Mouse (Mus musculus): ENCODE measurements around the gene Zbtb8b. TPM values are rescaled to one million over a fixed set of nuclear protein-coding genes. Genes with fewer than 3 reads are reported as not detected.
A peak's percentile ranks its signal among the peaks of the same experiment; 100 is the strongest.

The Zbtb8b gene
- 0.02 TPM in 1 of 2 replicates, not detected in the other for polyA plus RNA-seq (2012)

DNA sequence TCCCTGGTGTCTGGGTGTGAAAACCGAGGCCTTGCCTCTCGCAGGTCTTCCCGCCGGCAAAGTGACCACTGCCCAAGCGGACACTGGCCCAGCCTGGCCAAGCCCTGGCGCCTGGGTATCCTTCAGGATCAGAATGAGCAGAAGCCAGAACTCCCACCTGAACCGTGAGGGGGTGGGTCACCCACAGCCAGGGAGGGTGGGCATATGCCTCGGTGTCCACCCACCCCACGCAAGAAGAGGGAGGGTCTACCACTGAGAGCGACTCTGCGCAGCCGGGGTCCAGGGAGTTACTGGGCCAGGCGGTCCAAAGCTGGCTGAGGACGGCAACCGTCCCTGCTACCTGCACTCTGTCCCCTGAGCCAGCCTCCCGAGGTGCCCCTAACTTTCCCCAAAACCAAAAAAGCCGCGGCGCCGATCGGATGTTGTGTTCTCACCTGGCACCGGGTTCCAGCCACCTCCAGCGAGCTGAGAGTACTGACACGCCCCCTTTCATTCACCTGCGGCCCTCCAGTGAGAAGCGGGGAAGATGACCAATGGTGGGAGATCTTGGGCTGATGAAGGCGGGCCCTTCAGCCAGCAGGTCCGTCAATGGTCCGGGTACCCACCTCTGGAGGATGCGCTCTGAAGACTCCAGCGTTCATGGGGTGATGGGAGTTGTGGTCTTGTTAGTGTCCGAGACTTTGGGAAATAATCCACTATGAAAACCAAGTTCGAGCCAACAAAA is at the start of gene Zbtb8b:
Gene Zbtb8b (minus strand): TSS at position 514 of the 724 bp plus-strand sequence.
- TF ChIP-seq GATA1 (IDR thresholded peaks at IDR 0.05; ENCODE audit: low read length) = no peak
- TF ChIP-seq TAL1 (IDR thresholded peaks at IDR 0.05; ENCODE audit: low read length) = no peak
- Histone ChIP-seq H3K9me3 (ENCODE audit: control insufficient read depth, low read length) (peaks cover 4% of the 10 kb centered on the region; the same call in 1 of the 2 replicates), H3K4me3 (replicated peaks) (peak within 1 kb of the TSS; percentile 28), H3K4me1 (ENCODE audit: control insufficient read depth) (peaks cover 9% of the 10 kb centered on the region), H3K36me3 (ENCODE audit: control insufficient read depth) (no peaks in the 10 kb centered on the region), H3K27me3 (ENCODE audit: control insufficient read depth) (peaks cover 87% of the 10 kb centered on the region)

DNA sequence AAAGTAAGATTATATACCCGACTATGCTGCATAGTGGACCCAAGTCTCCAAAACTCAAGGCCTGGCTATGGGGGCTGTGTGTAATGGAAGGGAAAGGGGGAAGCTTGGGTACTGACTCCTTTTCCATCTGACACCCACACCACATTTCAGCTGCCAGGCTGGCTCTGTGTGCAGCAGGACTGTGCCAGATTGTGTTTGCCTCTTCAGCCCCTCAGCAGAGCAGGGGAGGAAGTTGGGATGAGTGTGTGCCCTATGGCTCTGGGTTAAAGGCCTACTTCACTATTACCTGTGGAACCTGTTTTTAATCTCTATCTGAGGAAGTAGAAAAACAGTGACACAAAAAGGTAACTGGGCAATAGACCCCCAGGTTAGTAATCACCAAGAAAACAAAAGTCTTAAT is 40.4 kb upstream of the Zbtb8b start:
- no peaks in the 10 kb centered on the region for H3K27me3 ChIP-seq (ENCODE audit: control insufficient read depth)
- no peak for TF ChIP-seq TAL1 (IDR thresholded peaks at IDR 0.05; ENCODE audit: low read length)
- H3K9me3 ChIP-seq (ENCODE audit: control insufficient read depth, low read length) = no peaks in the 10 kb centered on the region
- peaks cover 15% of the 10 kb centered on the region for H3K4me1 ChIP-seq (ENCODE audit: control insufficient read depth)
- no peak overlapping the region for H3K4me3 ChIP-seq (replicated peaks)
- peaks cover 100% of the 10 kb centered on the region for H3K36me3 ChIP-seq (ENCODE audit: control insufficient read depth)

DNA sequence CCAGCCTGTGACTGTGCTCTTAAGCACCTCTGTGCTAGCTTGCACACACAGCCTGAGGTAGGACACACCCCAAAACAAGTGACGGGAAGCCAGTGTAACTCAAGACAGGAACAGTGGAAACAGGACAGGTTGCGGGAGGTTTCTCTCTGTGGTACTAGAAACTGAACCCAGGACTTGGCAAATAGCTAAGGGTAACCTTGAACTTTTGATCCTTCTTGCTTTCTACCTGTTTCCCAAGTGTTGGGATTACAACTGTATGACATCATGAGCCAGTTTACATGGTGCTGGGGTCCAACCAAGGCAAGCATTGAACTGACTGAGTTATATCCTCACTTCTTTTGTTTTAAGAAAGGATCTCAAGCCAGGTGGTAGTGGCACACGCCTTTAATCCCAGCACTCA is 39.2 kb upstream of the Zbtb8b start:
- no peak for TF ChIP-seq TAL1 (IDR thresholded peaks at IDR 0.05; ENCODE audit: low read length)
- TF ChIP-seq GATA1 (IDR thresholded peaks at IDR 0.05; ENCODE audit: low read length) = no peak
- Histone ChIP-seq H3K27me3 (ENCODE audit: control insufficient read depth) (no peaks in the 10 kb centered on the region), H3K9me3 (ENCODE audit: control insufficient read depth, low read length) (no peaks in the 10 kb centered on the region), H3K4me1 (ENCODE audit: control insufficient read depth) (peaks cover 22% of the 10 kb centered on the region), H3K36me3 (ENCODE audit: control insufficient read depth) (peaks cover 99% of the 10 kb centered on the region), H3K4me3 (replicated peaks) (no peak overlapping the region)

DNA sequence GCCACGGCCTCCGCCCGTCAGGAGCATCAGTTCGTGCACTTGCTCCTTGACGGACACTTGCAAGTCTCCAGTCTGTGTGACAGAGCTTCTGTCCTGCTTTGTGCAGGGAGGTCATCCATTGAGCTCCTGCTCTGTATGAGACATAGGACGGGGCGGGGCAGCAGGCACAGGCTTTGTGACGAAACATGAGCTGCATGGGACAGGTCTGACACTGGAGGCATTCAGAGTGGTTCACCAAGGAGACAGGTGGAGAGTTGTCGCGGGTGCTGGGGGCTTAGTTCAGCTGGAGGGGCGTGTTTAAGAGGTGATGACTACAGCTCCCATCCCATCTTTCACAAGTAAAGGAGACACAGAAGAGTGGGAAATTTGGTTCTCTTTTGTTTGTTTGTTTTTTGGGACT is 35.4 kb upstream of the Zbtb8b start:
- H3K27me3 ChIP-seq (ENCODE audit: control insufficient read depth) = no peaks in the 10 kb centered on the region
- H3K4me1 ChIP-seq (ENCODE audit: control insufficient read depth) = peaks cover 22% of the 10 kb centered on the region
- H3K4me3 ChIP-seq (replicated peaks) = no peak overlapping the region
- H3K36me3 ChIP-seq (ENCODE audit: control insufficient read depth) = peaks cover 99% of the 10 kb centered on the region
- TF ChIP-seq TAL1 (IDR thresholded peaks at IDR 0.05; ENCODE audit: low read length) (no peak), GATA1 (IDR thresholded peaks at IDR 0.05; ENCODE audit: low read length) (no peak)
- no peaks in the 10 kb centered on the region for H3K9me3 ChIP-seq (ENCODE audit: control insufficient read depth, low read length)

DNA sequence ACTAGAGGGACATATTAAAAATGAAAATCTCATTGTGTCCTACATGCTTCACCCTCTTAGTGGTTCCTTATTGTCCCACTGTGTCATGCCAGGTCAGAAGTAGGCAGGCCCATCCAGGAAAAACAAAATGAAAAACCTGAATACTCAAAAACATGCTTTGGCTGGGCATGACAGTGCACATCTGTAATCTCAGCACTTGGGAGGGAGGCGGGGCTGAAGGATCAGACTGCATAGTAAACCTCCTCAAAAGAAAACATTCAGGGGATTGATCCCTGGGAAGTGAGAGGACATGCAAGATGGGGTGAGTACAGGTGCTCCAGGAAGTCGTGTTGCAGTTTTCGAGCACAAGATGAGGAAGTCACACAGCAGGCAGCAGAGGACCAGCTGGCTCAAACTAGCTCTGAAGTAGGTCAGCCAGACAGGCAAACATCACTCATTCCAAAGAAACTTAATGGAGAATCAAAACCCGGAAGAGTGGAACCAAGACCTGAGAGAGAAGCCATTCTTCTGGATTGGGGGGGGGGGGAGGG is 23.7 kb upstream of the Zbtb8b start:
- peaks cover 65% of the 10 kb centered on the region for H3K4me1 ChIP-seq (ENCODE audit: control insufficient read depth)
- no peaks in the 10 kb centered on the region for H3K9me3 ChIP-seq (ENCODE audit: control insufficient read depth, low read length)
- H3K27me3 ChIP-seq (ENCODE audit: control insufficient read depth) = no peaks in the 10 kb centered on the region
- H3K36me3 ChIP-seq (ENCODE audit: control insufficient read depth) = peaks cover 75% of the 10 kb centered on the region
- TF ChIP-seq TAL1 (IDR thresholded peaks at IDR 0.05; ENCODE audit: low read length) = no peak
- TF ChIP-seq GATA1 (IDR thresholded peaks at IDR 0.05; ENCODE audit: low read length) = peak; percentile 53
- peak overlapping the region; percentile 74 for H3K4me3 ChIP-seq (replicated peaks)

DNA sequence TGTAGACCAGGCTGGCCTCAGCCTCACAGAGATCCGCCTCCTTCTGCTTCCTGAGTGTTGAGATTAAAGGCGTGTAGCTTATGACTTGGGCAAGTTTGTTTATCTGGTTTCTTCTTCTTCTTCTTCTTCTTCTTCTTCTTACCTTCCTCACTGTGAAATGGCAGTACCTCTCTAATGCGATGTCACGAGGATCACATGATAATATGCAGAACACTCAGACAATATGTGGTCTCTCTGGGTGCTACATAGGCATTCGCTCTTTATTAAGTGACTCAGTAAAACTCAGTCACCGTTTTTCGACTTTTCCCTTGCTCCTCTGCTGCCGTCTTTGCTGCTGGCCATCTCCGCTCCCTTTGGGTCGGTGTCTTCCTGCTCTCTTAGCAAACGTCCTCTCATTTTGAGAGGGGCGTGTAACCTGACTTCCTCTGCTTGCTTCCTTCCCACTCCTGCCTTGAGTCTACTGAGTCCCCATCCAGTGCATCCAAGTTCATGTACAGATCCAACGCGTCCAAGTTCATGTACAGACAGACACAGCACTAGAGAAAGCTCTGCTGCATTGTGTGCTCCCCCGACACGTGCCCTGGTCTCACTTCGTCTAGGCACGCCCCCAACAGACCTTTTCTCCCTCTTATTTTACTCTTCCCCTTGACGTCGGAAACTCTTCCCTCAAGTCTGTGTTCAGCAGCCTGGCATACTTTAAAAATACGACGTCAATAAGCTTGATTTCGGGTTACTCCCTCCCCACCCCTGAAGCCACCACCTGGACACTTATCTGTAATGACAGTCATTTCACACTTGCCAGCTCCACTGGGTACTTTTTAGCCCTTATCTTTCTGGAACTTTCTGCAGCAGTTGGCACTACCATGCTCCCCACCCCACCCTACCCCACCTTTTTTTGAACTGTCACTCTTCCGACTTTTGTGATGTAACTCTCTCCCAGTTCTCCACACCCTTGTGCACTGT is 22.7 kb upstream of the Zbtb8b start:
- Histone ChIP-seq H3K4me1 (ENCODE audit: control insufficient read depth) (peaks cover 65% of the 10 kb centered on the region), H3K4me3 (replicated peaks) (peak overlapping the region; percentile 74), H3K36me3 (ENCODE audit: control insufficient read depth) (peaks cover 65% of the 10 kb centered on the region)

DNA sequence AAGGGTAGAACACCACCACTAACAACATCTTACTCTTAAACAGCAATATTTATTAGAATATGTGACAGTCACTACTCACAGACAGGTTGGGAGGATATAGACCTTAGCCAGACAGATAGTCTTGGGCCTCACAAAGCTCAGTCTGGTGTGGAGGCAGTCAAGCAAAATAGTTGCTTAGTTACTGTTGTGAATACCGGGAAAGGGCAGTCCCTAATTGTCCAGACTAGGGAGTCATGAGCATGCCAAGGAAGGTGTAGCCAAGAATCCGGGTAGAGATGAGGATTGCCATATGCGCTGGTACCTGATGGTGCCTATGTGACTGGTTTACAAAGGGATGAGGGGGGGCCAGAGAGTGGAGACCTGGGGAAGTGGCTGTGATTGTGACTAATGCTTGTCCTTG is 21.5 kb upstream of the Zbtb8b start:
- Histone ChIP-seq H3K27me3 (ENCODE audit: control insufficient read depth) (no peaks in the 10 kb centered on the region), H3K36me3 (ENCODE audit: control insufficient read depth) (peaks cover 53% of the 10 kb centered on the region), H3K9me3 (ENCODE audit: control insufficient read depth, low read length) (no peaks in the 10 kb centered on the region), H3K4me3 (replicated peaks) (peak overlapping the region; percentile 74), H3K4me1 (ENCODE audit: control insufficient read depth) (peaks cover 61% of the 10 kb centered on the region)
- TF ChIP-seq TAL1 (IDR thresholded peaks at IDR 0.05; ENCODE audit: low read length) (no peak), GATA1 (IDR thresholded peaks at IDR 0.05; ENCODE audit: low read length) (no peak)

More for the DNA sequence above, 22.7 kb upstream of the Zbtb8b start:
- peak; percentile 89 for TF ChIP-seq GATA1 (IDR thresholded peaks at IDR 0.05; ENCODE audit: low read length)
- TF ChIP-seq TAL1 (IDR thresholded peaks at IDR 0.05; ENCODE audit: low read length) = peak; percentile 72
- Histone ChIP-seq H3K9me3 (ENCODE audit: control insufficient read depth, low read length) (no peaks in the 10 kb centered on the region), H3K27me3 (ENCODE audit: control insufficient read depth) (no peaks in the 10 kb centered on the region)

DNA sequence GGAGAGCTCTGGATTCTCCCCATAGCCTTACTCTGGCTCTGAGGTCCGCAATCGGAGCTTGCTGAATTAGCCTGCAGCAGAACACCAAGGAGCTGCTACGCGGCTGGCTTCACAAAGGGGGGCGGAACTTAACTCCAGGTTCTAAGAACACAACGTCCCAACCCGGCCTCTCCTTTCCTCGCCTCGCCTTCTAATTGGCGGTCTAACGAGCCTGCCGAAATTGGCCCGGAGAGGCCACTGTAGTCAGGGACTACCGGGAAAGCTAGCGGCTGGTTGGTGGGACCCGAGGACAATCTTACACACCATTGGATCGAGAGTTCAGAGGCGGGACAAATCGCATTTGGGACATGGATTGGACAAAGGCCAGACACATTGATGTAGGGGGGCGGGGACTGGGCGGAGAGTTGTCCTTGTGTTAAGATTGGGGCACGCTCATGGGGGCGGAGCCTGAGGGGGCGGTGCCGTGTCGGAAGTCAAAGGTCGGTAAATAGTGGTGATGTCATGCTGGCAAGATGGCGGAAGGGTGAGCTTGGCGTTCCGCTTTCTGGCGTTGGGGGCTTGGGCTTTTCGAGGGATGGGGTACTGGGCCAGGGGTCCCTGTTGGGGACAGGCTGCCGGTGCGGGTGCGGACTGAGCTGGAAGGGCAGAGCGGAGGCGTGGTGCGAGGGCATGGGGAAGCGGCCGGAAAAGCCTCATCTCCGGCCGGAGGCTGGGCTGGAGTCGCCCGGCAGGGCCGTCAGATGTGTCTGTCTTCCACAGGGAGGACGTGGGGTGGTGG is 20.7 kb upstream of the Zbtb8b start, which contains the start of gene Bsdc1:
Gene Bsdc1 (plus strand): TSS at position 399 of the 778 bp plus-strand sequence.
- TF ChIP-seq GATA1 (IDR thresholded peaks at IDR 0.05; ENCODE audit: low read length) = no peak
- no peak for TF ChIP-seq TAL1 (IDR thresholded peaks at IDR 0.05; ENCODE audit: low read length)
- H3K27me3 ChIP-seq (ENCODE audit: control insufficient read depth) = no peaks in the 10 kb centered on the region
- peaks cover 55% of the 10 kb centered on the region for H3K4me1 ChIP-seq (ENCODE audit: control insufficient read depth)

More for the DNA sequence above, 20.7 kb upstream of the Zbtb8b start, which contains the start of gene Bsdc1:
- Histone ChIP-seq H3K36me3 (ENCODE audit: control insufficient read depth) (peaks cover 45% of the 10 kb centered on the region), H3K9me3 (ENCODE audit: control insufficient read depth, low read length) (no peaks in the 10 kb centered on the region), H3K4me3 (replicated peaks) (peak within 1 kb of the TSS; percentile 74)
